Mouse (Mus musculus): ENCODE measurements at regions not wholly inside any gene's neighbourhood (a gene's known extent, or its start where the extent isn't known, plus 50 kb on each side); places are given as distances from the start of the nearest gene placed in this dataset.
"Not testable (repeated sequence)": the region's sequence is repeated elsewhere in the genome, so short reads cannot be mapped to it uniquely, and the experiment has no call there.

DNA sequence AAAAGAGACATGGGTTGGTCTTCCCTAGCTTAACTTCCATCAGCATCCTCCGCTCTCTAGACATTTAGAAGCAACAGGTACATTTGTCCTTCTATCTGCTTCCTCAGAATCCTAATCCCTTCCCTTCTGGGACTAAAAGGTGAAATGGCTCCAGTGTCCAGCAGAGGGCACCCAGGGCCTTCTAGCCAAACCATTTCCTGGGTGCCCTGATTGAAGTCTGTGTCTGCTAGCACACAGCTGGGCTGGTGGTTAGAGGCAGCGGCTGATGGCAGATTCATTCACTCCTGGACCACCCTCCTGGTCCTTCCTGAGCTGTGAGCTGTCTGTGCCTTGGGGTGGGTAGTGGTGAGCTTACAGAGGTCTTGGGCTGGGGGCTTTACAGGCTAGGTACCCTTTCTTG, 76.5 kb upstream of the Col13a1 start:
- DNase-seq (ENCODE audit: low read depth, low spot score), result peak; percentile 56

DNA sequence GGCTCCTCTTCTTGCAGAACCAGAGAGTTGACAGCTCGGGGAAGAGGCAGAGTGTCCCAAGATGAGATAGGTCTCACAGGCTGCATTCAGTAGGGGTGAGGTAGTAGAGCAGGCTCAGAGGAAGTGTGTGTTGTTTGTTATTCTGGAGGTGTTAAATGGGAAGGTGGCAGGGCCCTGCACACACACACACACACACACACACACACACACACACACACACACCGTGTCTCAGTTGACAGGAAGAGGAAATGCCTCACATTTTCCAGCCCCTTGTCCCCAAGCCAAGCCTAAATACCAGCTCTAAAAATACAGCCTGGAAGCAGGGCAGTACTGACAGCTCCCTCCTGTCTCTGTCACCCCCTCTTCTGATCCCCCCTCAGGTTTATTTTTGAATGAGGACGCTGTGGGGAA, 70.9 kb upstream of the Col13a1 start:
- no peak for DNase-seq (ENCODE audit: low read depth, low spot score)

DNA sequence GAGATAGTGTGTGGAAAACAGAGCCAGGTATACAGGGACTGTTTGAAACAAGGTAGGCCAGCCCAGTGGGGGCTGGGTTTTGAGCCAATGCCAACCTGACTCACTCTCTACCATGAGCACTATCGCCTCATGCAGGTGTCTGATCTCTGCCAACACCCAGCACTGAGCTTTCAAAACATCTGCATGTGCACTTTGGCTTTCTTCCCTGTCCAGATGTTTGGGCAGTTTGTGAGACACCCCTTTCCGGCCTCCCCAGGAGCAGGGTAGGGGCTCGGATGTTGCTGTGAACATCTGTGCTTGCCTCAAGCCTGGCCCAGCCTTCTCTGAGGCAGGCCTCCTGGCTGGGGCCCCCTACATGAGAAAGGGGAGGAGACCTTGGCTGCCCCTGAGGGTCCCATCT, 65.5 kb upstream of the Col13a1 start:
- DNase-seq (ENCODE audit: low read depth, low spot score), result no peak

DNA sequence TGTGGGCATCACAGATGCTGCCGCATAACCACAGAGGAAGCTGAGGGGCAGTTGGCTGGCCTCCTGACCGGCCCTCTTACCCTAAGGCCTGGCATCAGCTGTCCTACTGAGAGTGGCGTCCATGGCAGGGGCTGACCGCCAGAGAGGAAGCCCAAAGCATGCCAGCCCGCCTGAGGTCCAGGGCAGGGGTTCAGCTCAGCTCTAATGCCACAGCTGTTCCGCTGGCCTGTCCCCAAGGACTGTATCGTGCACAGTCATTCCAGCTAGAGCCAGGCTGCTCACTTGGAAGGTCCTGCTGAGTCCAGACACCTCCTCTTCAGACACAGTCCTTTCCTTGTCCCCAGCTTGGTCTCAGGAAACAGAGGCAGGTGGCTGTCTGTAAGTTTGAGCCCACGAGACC, 61.0 kb upstream of the Col13a1 start:
- DNase-seq (ENCODE audit: low read depth, low spot score), result no peak

DNA sequence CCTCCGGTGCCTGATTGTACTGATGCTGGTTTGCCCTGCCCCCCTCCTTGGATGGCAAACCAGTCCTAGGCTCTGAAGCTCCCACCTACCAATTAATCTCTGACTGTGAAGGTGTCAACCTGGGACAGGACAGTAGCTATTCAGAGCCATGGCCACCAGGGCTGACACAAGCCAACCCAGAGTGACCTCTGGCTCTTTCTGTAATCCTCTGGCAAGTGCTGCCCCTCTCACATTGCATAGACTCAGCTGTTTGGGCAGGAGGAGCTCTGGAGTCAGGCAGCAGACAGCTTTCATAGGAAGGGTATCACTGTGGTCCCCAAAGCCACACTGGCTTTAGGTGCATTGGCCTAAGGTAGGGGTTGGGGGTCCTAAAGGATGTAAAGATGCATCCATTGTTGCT, 59.7 kb upstream of the Col13a1 start:
- no peak for DNase-seq (ENCODE audit: low read depth, low spot score)

DNA sequence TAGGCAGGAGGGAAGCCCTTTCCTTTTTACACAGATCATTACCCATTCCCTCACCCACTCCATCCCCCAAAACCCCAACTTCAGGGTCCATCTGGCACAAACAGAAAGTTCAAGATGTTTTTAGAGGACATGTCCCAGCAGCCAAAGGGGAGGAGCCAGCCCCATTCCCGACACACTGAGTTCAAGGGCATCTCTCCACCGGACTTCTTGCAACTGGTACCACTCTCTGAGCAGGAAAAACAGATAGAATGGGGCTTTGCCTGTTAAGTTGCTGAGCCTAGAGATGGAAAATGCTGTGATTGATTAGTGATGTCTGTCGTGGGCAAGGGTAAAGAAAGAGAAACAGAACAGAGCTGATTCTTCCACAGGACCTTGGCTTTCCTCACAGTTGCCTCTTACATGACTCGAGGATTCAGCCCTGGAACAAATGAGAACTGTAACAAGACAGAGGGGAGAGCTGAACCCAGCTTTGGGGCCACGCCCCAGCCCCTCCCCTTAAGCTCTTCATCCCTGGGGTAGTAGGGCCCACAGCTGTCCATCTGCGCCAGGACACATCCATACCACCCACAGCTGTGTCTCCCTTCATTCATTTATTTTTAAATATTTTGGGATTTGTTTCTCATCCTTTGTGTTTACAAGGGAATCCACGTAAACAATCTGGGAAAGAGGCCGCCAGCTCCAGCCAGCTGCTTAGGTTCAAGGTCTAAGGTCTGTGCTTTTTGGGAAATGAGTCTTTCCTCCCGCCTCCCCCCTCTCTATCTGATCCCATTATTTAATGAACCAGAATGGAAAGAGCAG, 58.7 kb upstream of the Col13a1 start:
- no peak for DNase-seq (ENCODE audit: low read depth, low spot score)

DNA sequence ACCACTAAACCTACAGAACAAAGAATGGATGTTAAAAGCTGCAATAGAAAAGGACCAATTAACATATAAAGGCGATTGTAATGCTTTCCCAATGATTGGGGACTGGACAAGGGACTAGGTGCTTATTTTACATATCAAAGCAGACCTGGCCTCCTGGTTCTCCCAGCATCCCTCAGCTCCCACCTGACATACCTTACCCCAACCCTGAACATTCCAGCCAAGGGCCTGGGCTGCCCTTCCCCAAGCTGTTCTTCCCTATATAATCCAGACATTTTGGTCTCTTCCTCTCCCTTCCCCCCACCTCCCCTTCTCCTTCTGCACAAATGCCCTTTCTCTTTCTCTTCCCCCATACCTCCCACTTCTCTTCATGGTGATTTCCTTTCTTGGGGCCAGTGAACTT, 57.9 kb upstream of the Col13a1 start:
- DNase-seq (ENCODE audit: low read depth, low spot score), result no peak

DNA sequence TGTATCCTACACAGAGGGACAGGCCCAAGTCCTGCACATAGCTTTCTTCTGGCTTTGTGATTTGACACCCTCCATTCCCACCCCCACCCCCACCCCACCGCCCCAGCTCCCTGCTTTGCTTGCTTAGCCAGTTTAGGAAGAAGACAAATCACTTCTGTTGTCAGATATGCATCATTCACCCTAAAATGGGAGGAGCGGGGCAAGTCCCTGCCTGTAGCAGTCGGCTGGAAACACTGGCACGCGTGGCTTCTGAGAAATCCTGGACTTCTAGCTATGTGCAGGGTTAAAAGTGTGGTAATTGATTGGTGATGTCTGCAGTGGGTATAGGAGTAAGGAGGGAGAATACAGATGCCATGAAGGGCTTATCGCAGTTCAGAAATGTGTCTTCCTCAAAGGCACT, 55.4 kb upstream of the Col13a1 start:
- DNase-seq (ENCODE audit: low read depth, low spot score), result no peak

DNA sequence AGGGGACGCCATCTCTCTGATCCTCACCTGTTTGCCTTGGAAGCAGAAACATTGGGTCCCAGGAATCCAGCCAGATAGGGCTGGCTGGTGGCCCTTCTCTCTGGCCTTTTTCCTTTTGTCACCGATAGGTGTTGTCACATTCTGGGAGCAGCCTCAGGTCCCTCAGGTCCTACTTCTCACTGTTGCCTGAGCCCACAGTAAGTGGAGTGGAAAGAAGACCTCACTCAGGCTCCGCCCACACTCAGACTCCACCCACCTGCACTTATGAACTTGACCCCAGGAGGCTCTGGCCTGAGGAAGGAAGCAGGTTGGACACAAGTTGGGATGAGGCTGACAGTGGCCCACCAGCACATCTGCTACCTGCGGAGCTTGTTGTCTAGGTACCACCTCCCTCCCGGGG, 54.8 kb upstream of the Col13a1 start:
- DNase-seq (ENCODE audit: low read depth, low spot score), result no peak

DNA sequence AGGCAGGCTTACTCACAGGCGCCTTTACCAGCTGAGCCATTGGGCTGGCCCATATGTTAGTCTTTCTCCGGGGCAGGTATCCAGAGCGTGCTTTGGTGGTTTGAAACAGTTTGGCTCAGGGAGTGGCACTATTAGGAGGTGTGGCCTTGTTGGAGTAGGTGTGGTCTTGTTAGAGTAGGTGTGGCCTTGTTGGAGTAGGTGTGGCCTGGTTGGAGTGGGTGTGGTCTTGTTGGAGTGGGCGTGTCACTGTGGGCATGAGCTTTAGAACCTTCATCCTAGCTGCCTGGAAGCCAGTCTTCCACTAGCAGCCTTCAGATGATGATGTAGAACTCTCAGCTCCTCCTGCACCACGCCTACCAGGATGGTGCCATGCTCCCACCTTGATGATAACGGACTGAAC, 53.1 kb upstream of the Col13a1 start:
- DNase-seq (ENCODE audit: low read depth, low spot score), result not testable (repeated sequence)

DNA sequence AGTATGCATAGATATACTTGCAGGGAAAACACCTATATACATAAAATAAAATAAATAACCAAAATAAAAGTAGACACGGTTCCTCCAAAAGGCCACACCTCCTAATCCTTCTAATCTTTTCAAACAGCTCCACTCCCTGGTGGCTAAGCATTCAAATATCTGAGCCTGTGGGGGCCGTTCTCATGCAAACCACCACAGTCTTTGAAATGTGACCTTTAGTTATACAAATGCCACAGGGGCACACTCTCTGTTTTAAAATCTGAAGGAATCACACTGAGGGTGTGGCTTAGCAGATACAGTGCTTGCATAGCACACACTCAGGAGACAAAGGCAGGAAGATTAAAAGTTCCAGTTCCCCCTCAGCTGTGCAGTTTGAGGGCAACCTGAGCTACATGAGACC, 50.4 kb upstream of the Col13a1 start:
- DNase-seq (ENCODE audit: low read depth, low spot score), result no peak
